ENCODE assay signal across 19 mouse cellular contexts in genomic region chr19:28557559-28558328, GRCm38 (mm10).
DNase-seq lines count a peak whose midpoint lies in the region; ATAC-seq lines count a peak whose summit lies in the region.
"Had no signal": no experiment of that assay in that cellular context is flagged by ENCODE, and none has a peak within 500 bp of the region (broad histone marks: within the 10 kb centered on the region; RNA-seq: fewer than 3 reads in every experiment).

No protein-coding gene starts in this region.

- no peaks in the 10 kb centered on the region for H3K36me3 ChIP-seq in kidney, embryonic 15.5 days
- H3K36me3 ChIP-seq: heart, embryonic 15.5 days; midbrain, embryonic 12.5 days; neural tube, embryonic 12.5 days had no signal

- H3K27ac ChIP-seq in kidney, embryonic 15.5 days = 0 out of 2 replicates have a peak overlapping the region, but pooled peaks have one; percentile 13
- H3K27ac ChIP-seq: heart, embryonic 15.5 days; midbrain, embryonic 12.5 days; neural tube, embryonic 12.5 days had no signal

- no peak for ATAC-seq in kidney, embryonic 15.5 days (replicated peaks; ENCODE audit: low FRiP score)
- ATAC-seq: forebrain, embryonic 14.5 days; hindbrain, embryonic 16.5 days; intestine, embryonic 16.5 days had no signal

- DNase-seq in adrenal gland, postnatal 25 days = peak; percentile 5
- no peak for DNase-seq in adrenal gland, adult 8-10 months
- DNase-seq in kidney, postnatal 10 days = no peak
- DNase-seq in Muller cell, postnatal 12 days (ENCODE audit: inconsistent ontology term) = peak; percentile 66
- peak; percentile 54 for DNase-seq in fibroblast of lung, adult 2 months (ENCODE audit: low read depth)
- DNase-seq in right cerebral cortex, adult 2 months (ENCODE audit: low spot score in 2 of 2) = no peak
- DNase-seq: cerebellum, adult 9-10 months; gastrocnemius, postnatal 10 days; heart, postnatal 4 days; thymus, postnatal 14 days had no signal

- no peak overlapping the region for H3K9ac ChIP-seq in kidney, embryonic 15.5 days
- H3K9ac ChIP-seq: heart, embryonic 15.5 days; midbrain, embryonic 12.5 days; neural tube, embryonic 12.5 days had no signal

- H3K4me3 ChIP-seq in kidney, embryonic 15.5 days (replicated peaks) = no peak overlapping the region
- H3K4me3 ChIP-seq: erythroblast, embryonic 14.5 days; heart, embryonic 15.5 days; midbrain, embryonic 12.5 days; neural tube, embryonic 12.5 days had no signal

- no peaks in the 10 kb centered on the region for H3K9me3 ChIP-seq in kidney, embryonic 15.5 days (replicated peaks)
- H3K9me3 ChIP-seq: heart, embryonic 15.5 days; midbrain, embryonic 12.5 days; neural tube, embryonic 12.5 days had no signal

- H3K27me3 ChIP-seq in kidney, embryonic 15.5 days = no peaks in the 10 kb centered on the region
- H3K27me3 ChIP-seq: heart, embryonic 15.5 days; neural tube, embryonic 12.5 days had no signal

- H3K4me2 ChIP-seq in kidney, embryonic 15.5 days = no peak overlapping the region
- H3K4me2 ChIP-seq: heart, embryonic 15.5 days; liver, embryonic 11.5 days; midbrain, embryonic 12.5 days; neural tube, embryonic 12.5 days had no signal

- WGBS in kidney, embryonic 15.5 days = 41% methylated on average over 5 of the region's 5 CpGs

- peaks cover 48% of the 10 kb centered on the region for H3K4me1 ChIP-seq in kidney, embryonic 15.5 days

Comparison
In these comparisons a context has a peak if more than half of its experiments do, and no peak if none do; other contexts are left out.
1. DNase-seq: peak in adrenal gland, postnatal 25 days (single experiment), Muller cell, postnatal 12 days (single experiment) and fibroblast of lung, adult 2 months (single experiment); none in adrenal gland, adult 8-10 months (single experiment), kidney, postnatal 10 days (single experiment) and right cerebral cortex, adult 2 months (0 of 2).